Mouse (Mus musculus) myocyte (in vitro differentiated cells): ENCODE measurements around the gene Taar8c. TPM values are rescaled to one million over a fixed set of nuclear protein-coding genes. Genes with fewer than 3 reads are reported as not detected.
"Not testable (repeated sequence)": the region's sequence is repeated elsewhere in the genome, so short reads cannot be mapped to it uniquely, and the experiment has no call there.

Experiments used
- H3K27me3 ChIP-seq: one replicate; pipeline ENCODE4 v1.6.1; 2011; ENCODE audit not compliant: control insufficient read depth, insufficient read depth, insufficient read length
- H3K36me3 ChIP-seq: one replicate; pipeline ENCODE4 v1.6.1; 2011; ENCODE audit not compliant: control insufficient read depth, insufficient read depth
- H3K4me2 ChIP-seq: one replicate; pipeline ENCODE4 v1.6.1; 2011; ENCODE audit warnings: low read depth, control low read depth
- H3K4me3 ChIP-seq: one replicate; pipeline ENCODE4 v1.5.1; 2011; ENCODE audit warnings: mild to moderate bottlenecking, control low read depth, moderate library complexity
- H3K79me2 ChIP-seq: one replicate; pipeline ENCODE4 v1.6.1; 2011; ENCODE audit not compliant: control insufficient read depth, insufficient read depth
- H3ac ChIP-seq: one replicate; pipeline ENCODE4 v1.6.1; 2011; ENCODE audit not compliant: control insufficient read depth, insufficient read length
- CEBPB ChIP-seq: IDR thresholded peaks from 2 replicates; pipeline ENCODE4 v1.6.1; 2011; ENCODE audit warnings: mild to moderate bottlenecking, moderate library complexity; ENCODE audit not compliant: poor library complexity, insufficient read depth, severe bottlenecking
- E2F4 ChIP-seq: IDR thresholded peaks from one replicate; pipeline ENCODE4 v1.6.1; 2011; ENCODE audit warnings: mild to moderate bottlenecking, control low read depth, moderate library complexity; ENCODE audit not compliant: insufficient read depth
- MAX ChIP-seq: IDR thresholded peaks from one replicate; pipeline ENCODE4 v1.6.1; 2011; ENCODE audit warnings: low read depth, mild to moderate bottlenecking, control low read depth
- MYOD1 ChIP-seq, 3 experiments: IDR thresholded peaks; one replicate each; pipeline ENCODE4 v1.6.1; 2011; ENCODE audit warnings: control low read depth in 2 of 3, low read depth in 2 of 3, mild to moderate bottlenecking in 2 of 3, moderate library complexity in 1 of 3; ENCODE audit not compliant: insufficient read length in 2 of 3, control insufficient read depth in 1 of 3
- MYOG ChIP-seq, 3 experiments: IDR thresholded peaks; one replicate each; pipeline ENCODE4 v1.6.1; 2011; ENCODE audit warnings: control low read depth in 2 of 3, low read depth in 2 of 3, mild to moderate bottlenecking in 2 of 3; ENCODE audit not compliant: insufficient read length in 2 of 3, control insufficient read depth in 1 of 3, insufficient read depth in 1 of 3
- POLR2A ChIP-seq: IDR thresholded peaks from one replicate; pipeline ENCODE4 v1.6.1; 2011; ENCODE audit warnings: low read depth, mild to moderate bottlenecking, control low read depth, moderate library complexity; ENCODE audit not compliant: insufficient read length
- POLR2AphosphoS2 ChIP-seq: IDR thresholded peaks from one replicate; pipeline ENCODE4 v1.6.1; 2011; ENCODE audit warnings: low read depth, control low read depth; ENCODE audit not compliant: insufficient read length
- REST ChIP-seq: IDR thresholded peaks from one replicate; pipeline ENCODE4 v1.6.1; 2011; ENCODE audit warnings: mild to moderate bottlenecking, control low read depth, moderate library complexity; ENCODE audit not compliant: insufficient read depth, insufficient read length
- SRF ChIP-seq: IDR thresholded peaks from one replicate; pipeline ENCODE4 v1.6.1; 2011; ENCODE audit warnings: low read depth; ENCODE audit not compliant: control insufficient read depth, insufficient read length
- TCF12 ChIP-seq: IDR thresholded peaks from one replicate; pipeline ENCODE4 v1.6.1; 2011; ENCODE audit warnings: mild to moderate bottlenecking, control low read depth; ENCODE audit not compliant: poor library complexity, insufficient read depth, severe bottlenecking
- TCF3 ChIP-seq: IDR thresholded peaks from one replicate; pipeline ENCODE4 v1.6.1; 2011; ENCODE audit warnings: low read depth, control low read depth; ENCODE audit not compliant: insufficient read length
- USF1 ChIP-seq: IDR thresholded peaks from one replicate; pipeline ENCODE4 v1.6.1; 2011; ENCODE audit warnings: low read depth, mild to moderate bottlenecking, control low read depth, moderate library complexity
- polyA plus RNA-seq: library from polyadenylated mRNA; unstranded; fragments of >200 nt; fragmentation: generic; extraction: Trizol; gene quantifications from one replicate; pipeline ENCODE4 v1.2.1, GENCODE M21; 2012; ENCODE audit warnings: missing spikeins

Gene Taar8c
- polyA plus RNA-seq, 1 experiment = not detected

DNA sequence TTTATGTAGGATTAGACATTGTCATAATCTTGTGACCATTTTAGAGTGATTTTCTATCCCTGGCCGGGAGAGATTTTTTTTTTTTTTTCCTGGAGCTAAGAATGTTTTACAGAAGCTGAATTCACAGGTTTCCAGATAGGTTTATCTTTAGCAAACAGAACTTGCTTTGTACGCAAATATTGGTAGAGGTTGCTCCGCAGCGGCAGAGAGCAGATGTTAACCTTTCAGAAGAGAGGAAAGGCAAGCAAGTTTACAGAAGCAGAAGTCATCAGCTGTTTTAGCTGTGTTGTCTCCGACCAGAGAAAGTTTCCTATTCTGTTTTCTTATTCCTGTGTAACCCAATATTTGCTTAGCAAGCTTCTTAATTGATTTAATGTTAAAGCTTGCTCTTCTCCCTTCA lies 15.2 kb downstream of the Taar8c start:
- Histone ChIP-seq H3K4me3 (no peak overlapping the region), H3K27me3 (peaks cover 5% of the 10 kb centered on the region)
- TF ChIP-seq POLR2A (no peak), USF1 (no peak), E2F4 (no peak), MYOD1 (IDR thresholded peaks at IDR 0.05; ENCODE audit: control insufficient read depth in 1 of 3, insufficient read length in 2 of 3, low read depth in 2 of 3) (no peak), MYOG (IDR thresholded peaks at IDR 0.05; ENCODE audit: control insufficient read depth in 1 of 3, insufficient read depth in 1 of 3, insufficient read length in 2 of 3, low read depth in 2 of 3) (no peak), REST (no peak), POLR2AphosphoS2 (no peak), TCF12 (no peak), CEBPB (no peak), SRF (no peak), MAX (no peak), TCF3 (no peak)

DNA sequence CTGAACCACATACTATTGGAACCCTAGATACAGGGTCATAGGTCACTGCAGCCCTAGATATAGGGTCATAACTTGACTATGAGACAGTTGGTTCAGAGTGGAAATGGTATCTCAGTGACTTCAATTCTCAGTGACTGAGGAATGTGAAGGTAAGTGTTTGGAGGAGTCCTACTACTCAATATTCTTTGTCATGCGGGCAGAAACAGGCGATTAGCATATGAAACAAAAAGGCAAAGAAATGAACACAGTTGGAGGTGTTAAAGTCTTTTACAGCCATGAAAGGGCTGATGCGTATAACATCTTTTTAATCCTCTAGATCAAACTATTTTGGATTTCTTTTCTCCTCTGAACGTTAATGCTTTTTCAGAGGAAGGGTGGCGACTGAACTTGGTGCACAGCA lies 15.8 kb downstream of the Taar8c start:
- H3K27me3 ChIP-seq = peaks cover 5% of the 10 kb centered on the region
- no peak for TF ChIP-seq TCF12
- H3K4me2 ChIP-seq = no peak overlapping the region

More for the DNA sequence above, 15.2 kb downstream of the Taar8c start:
- Histone ChIP-seq H3ac (no peak overlapping the region), H3K36me3 (no peaks in the 10 kb centered on the region), H3K79me2 (no peaks in the 10 kb centered on the region), H3K4me2 (no peak overlapping the region)

DNA sequence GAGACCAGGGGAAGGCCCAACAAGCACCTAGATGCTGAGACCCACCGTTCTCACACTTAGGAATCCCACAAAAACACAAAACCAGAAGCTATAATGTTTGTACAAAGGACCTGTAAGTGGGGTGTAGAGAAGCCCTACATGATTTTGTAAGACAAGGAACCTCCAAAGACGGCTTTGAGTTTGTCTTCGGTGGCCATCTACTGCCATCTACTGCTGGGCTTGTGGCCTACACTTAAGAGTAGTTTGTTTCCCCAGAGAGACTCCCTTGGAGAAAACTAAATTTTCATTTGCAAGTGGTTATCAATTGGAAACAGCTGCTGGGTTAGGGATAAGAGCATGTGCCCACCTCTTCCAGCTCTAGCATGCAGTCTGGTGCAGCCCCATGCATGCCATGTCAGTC lies 21.5 kb downstream of the Taar8c start:
- Histone ChIP-seq H3K36me3 (no peaks in the 10 kb centered on the region), H3ac (no peak overlapping the region), H3K27me3 (peaks cover under 1% of the 10 kb centered on the region), H3K79me2 (no peaks in the 10 kb centered on the region), H3K4me3 (no peak overlapping the region), H3K4me2 (no peak overlapping the region)
- no peak for TF ChIP-seq MYOG (IDR thresholded peaks at IDR 0.05; ENCODE audit: control insufficient read depth in 1 of 3, insufficient read depth in 1 of 3, insufficient read length in 2 of 3, low read depth in 2 of 3)
- no peak for TF ChIP-seq MYOD1 (IDR thresholded peaks at IDR 0.05; ENCODE audit: control insufficient read depth in 1 of 3, insufficient read length in 2 of 3, low read depth in 2 of 3)
- TF ChIP-seq E2F4 = no peak
- no peak for TF ChIP-seq REST
- no peak for TF ChIP-seq SRF

More for the DNA sequence above, 15.8 kb downstream of the Taar8c start:
- Histone ChIP-seq H3ac (no peak overlapping the region), H3K4me3 (no peak overlapping the region), H3K36me3 (no peaks in the 10 kb centered on the region), H3K79me2 (no peaks in the 10 kb centered on the region)

DNA sequence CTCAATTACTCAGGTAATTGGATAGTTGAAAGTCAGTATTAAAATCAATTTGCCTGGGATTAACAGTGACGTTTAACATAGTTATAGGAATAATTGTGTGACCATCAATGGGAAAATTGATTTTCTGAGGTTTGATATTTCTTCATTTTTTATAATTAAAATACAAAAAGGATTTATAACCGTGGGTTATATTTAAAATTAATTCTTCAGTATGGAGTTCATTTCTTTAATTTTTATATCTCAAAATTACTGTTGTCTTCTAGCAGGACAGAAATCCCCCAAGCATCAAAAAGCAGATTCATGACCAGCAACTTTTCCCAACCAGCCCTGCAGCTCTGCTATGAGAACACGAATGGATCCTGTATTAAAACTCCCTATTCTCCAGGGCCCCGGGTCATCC lies 25.5 kb downstream of the Taar8c start, which contains the start of gene Taar8a:
TSS of gene Taar8a (plus strand) at position 301 of the 400 bp plus-strand sequence.
- not testable (repeated sequence) for H3K4me2 ChIP-seq, H3ac ChIP-seq, H3K36me3 ChIP-seq

DNA sequence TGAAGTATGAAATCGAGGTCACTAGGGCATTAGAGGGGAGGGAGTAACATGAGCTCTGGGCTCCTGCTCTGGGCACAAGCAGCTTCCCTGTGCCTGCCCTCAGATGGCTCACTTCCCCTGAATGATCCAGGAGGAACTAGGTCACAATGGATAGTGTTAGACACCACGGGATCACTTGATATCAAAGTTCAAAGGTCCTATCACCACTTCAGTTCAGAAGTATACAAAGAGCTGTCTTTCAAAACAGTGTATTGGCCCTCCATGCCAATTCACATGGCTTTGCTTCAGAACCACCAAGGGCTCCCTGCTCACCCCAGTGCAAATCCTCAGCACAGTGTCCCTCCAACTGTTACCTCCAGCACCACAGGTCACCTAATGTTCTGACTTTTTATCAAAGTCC lies 27.0 kb downstream of the Taar8c start:
- not testable (repeated sequence) for H3K79me2 ChIP-seq, H3K4me2 ChIP-seq, H3ac ChIP-seq, H3K36me3 ChIP-seq, H3K27me3 ChIP-seq, H3K4me3 ChIP-seq

More for the DNA sequence above, 25.5 kb downstream of the Taar8c start, which contains the start of gene Taar8a:
- not testable (repeated sequence) for H3K79me2 ChIP-seq, H3K4me3 ChIP-seq, H3K27me3 ChIP-seq

DNA sequence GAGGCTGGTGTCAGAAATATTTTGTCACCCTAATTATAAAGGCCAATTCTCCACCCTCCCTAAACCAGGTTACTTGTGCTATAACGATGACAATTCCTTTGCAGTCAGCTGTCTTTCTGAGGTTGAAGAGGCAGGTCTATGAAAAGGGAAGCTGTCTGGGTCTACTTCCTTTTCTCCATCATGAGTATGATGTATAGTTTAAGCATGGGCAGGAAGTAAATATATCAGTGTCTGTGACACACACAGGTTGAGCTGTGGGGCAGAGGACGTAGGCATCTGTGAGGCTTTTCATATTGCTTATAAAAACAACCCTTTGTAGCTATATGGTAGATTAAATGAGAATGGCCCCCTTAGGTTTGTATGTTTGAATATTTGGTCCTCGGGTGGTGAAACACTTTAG lies 42.7 kb downstream of the Taar8c start:
- Histone ChIP-seq H3K4me3 (no peak overlapping the region), H3ac (no peak overlapping the region), H3K36me3 (no peaks in the 10 kb centered on the region), H3K79me2 (no peaks in the 10 kb centered on the region), H3K27me3 (no peaks in the 10 kb centered on the region), H3K4me2 (no peak overlapping the region)
- TF ChIP-seq MAX (no peak), USF1 (no peak), MYOD1 (IDR thresholded peaks at IDR 0.05; ENCODE audit: control insufficient read depth in 1 of 3, insufficient read length in 2 of 3, low read depth in 2 of 3) (no peak)
